ENCODE assay signal across 26 mouse cellular contexts in the genomic region with DNA sequence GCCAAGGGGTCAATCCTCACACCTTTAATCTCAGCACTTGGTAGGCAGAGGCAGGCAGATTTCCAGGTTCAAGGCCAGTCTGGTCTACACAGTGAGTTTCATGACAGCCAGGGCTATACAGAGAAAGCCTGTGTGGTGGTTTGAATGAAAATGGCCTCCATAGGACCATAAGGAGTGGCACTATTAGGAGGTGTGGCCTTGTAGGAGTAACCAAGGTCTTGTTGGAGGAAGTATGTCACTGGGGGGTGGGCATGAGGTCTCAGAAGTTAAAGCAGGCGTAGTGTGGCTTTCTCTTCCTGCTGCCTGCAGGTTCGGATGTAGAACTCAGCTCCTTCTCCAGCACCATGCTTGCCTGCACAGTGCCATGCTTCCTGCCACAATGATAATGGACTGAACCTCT. TPM values are rescaled to one million over a fixed set of nuclear protein-coding genes. Genes with fewer than 3 reads are reported as not detected.
"Had no signal": no experiment of that assay in that cellular context is flagged by ENCODE, and none has a peak within 500 bp of the region (broad histone marks: within the 10 kb centered on the region; RNA-seq: fewer than 3 reads in every experiment).

No protein-coding gene starts in this region.

- H3K9ac ChIP-seq: lung, embryonic 14.5 days; midbrain, embryonic 12.5 days; neural tube, embryonic 13.5 days; neural tube, embryonic 15.5 days had no signal

- ATAC-seq: midbrain, embryonic 16.5 days had no signal

- H3K36me3 ChIP-seq: midbrain, embryonic 10.5 days; midbrain, embryonic 12.5 days; neural tube, embryonic 13.5 days; neural tube, embryonic 15.5 days had no signal

- H3K27me3 ChIP-seq: midbrain, embryonic 12.5 days; neural tube, embryonic 15.5 days had no signal

- H3K27ac ChIP-seq: midbrain, embryonic 10.5 days; midbrain, embryonic 12.5 days; neural tube, embryonic 13.5 days; neural tube, embryonic 15.5 days had no signal

- H3K4me2 ChIP-seq: lung, embryonic 14.5 days; midbrain, embryonic 12.5 days; neural tube, embryonic 13.5 days; neural tube, embryonic 15.5 days had no signal

- H3K9me3 ChIP-seq: midbrain, embryonic 10.5 days; midbrain, embryonic 12.5 days; neural tube, embryonic 13.5 days; neural tube, embryonic 15.5 days had no signal

- DNase-seq: lung, adult 18-20 months; lung, embryonic 14.5 days; lung, postnatal 10 days; lung, postnatal 4 days; midbrain, embryonic 14.5 days; retina, postnatal 1 day; right cerebral cortex, adult 18-20 months; right cerebral cortex, postnatal 25 days; right cerebral cortex, postnatal 4 days; spleen, adult 18-20 months; thymus, adult 18-20 months; thymus, postnatal 14 days; thymus, postnatal 36 days had no signal

- H3K4me3 ChIP-seq: midbrain, embryonic 10.5 days; midbrain, embryonic 12.5 days; myocyte; neural tube, embryonic 13.5 days; neural tube, embryonic 15.5 days had no signal

RNA-seq across cellular contexts. Expression of gene Lrrc74a, which starts 57.8 kb away (rescaled TPM):
- total RNA-seq: megakaryocyte, adult 5-6 weeks; megakaryocyte-erythroid progenitor cell, adult 5-6 weeks had no signal
- polyA plus RNA-seq: lung, embryonic 14.5 days; lung, embryonic 16.5 days; midbrain, embryonic 10.5 days; midbrain, embryonic 12.5 days; midbrain, embryonic 14.5 days; midbrain, embryonic 16.5 days; myocyte; neural tube, embryonic 11.5 days; neural tube, embryonic 13.5 days; neural tube, embryonic 15.5 days; small intestine, adult 2 months; stomach, embryonic 14.5 days; stomach, embryonic 16.5 days had no signal
